Mouse (Mus musculus) lung, postnatal 0 days (tissue): ENCODE measurements around the gene Actr3.

Experiments
- CTCF ChIP-seq: IDR thresholded peaks from 2 replicates; pipeline ENCODE4 v1.5.1; 2016; ENCODE audit warnings: antibody characterized with exemption, mild to moderate bottlenecking
- EP300 ChIP-seq: IDR thresholded peaks from 2 replicates; pipeline ENCODE4 v1.6.1; 2016; ENCODE audit warnings: antibody characterized with exemption, mild to moderate bottlenecking, control low read depth

DNA sequence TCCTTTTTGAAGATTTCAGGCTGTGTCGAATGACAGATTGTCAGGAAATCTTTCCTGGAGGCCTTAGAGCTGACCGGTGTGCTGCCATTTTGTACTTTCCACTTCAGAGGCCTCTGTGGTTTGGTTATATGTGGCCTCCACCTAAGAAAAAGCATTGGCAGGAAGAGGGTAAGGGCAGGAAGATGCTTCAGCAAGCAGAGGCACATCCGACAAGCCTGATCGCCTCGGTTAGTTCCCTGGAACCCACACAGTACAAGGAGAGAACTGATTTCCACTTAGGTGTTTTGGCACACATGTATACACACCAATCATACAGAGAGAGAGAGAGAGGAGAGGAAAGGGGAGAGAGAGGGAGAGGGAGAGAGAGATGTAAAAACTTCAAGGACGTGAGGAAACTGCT lies 5.7 kb upstream of the Actr3 start:
- TF ChIP-seq CTCF (no peak), EP300 (no peak)
